Mouse (Mus musculus): ENCODE results near the gene Pitpnm1. TPM values are rescaled to one million over a fixed set of nuclear protein-coding genes. Genes with fewer than 3 reads are reported as not detected.

Pitpnm1 gene
- polyA plus RNA-seq, 1 experiment from 2014 or later, result 17.3 TPM

GRCm38 (mm10) chr19:4089128-4089527, 10.7 kb upstream of the Pitpnm1 start:
- Histone ChIP-seq H3K9me3 (ENCODE audit: control insufficient read depth, low read length) (no peaks in the 10 kb centered on the region), H3K36me3 (ENCODE audit: control insufficient read depth, insufficient read depth, low read length) (no peaks in the 10 kb centered on the region), H3K9ac (ENCODE audit: low read length) (no peak overlapping the region), H3K27me3 (ENCODE audit: control insufficient read depth, insufficient read depth, low read length) (peaks cover 9% of the 10 kb centered on the region), H3K4me1 (ENCODE audit: control insufficient read depth in 2 of 2, insufficient read depth in 2 of 2, low read length in 2 of 2) (peaks cover 5 to 9% of the 10 kb centered on the region in 2 experiments; a peak in 3 of 4 replicates), H3K4me2 (ENCODE audit: low read length) (no peak overlapping the region), H3K27ac (replicated peaks in 1 of 2; ENCODE audit: control insufficient read depth in 1 of 2, insufficient read depth in 1 of 2, low read depth in 2 of 2, low read length in 2 of 2) (no peak overlapping the region), H3K4me3 (ENCODE audit: control insufficient read depth in 1 of 2, insufficient read depth in 1 of 2, low read depth in 1 of 2, low read length in 2 of 2) (no peak overlapping the region)
- ATAC-seq (ENCODE audit: insufficient number of reproducible peaks, insufficient read depth, low FRiP score, low read depth), result no peak
- 72% methylated on average over 6 of the region's 6 CpGs for WGBS

GRCm38 (mm10) chr19:4090446-4090845, 9.4 kb upstream of the Pitpnm1 start:
- H3K9me3 ChIP-seq (ENCODE audit: control insufficient read depth, low read length), result no peaks in the 10 kb centered on the region
- no peak for ATAC-seq (ENCODE audit: insufficient number of reproducible peaks, insufficient read depth, low FRiP score, low read depth)
- 81% methylated on average over 3 of the region's 3 CpGs for WGBS
- H3K27ac ChIP-seq (replicated peaks in 1 of 2; ENCODE audit: control insufficient read depth in 1 of 2, insufficient read depth in 1 of 2, low read depth in 2 of 2, low read length in 2 of 2), result no peak overlapping the region
- H3K4me2 ChIP-seq (ENCODE audit: low read length), result no peak overlapping the region
- H3K36me3 ChIP-seq (ENCODE audit: control insufficient read depth, insufficient read depth, low read length), result no peaks in the 10 kb centered on the region
- peaks cover 9% of the 10 kb centered on the region for H3K27me3 ChIP-seq (ENCODE audit: control insufficient read depth, insufficient read depth, low read length)
- no peak overlapping the region for H3K4me3 ChIP-seq (ENCODE audit: control insufficient read depth in 1 of 2, insufficient read depth in 1 of 2, low read depth in 1 of 2, low read length in 2 of 2)
- H3K4me1 ChIP-seq (ENCODE audit: control insufficient read depth in 2 of 2, insufficient read depth in 2 of 2, low read length in 2 of 2), result peaks cover 5 to 9% of the 10 kb centered on the region in 2 experiments; a peak in 3 of 4 replicates
- H3K9ac ChIP-seq (ENCODE audit: low read length), result no peak overlapping the region

GRCm38 (mm10) chr19:4091383-4091782, 8.4 kb upstream of the Pitpnm1 start:
- peaks cover 7 to 9% of the 10 kb centered on the region in 2 experiments; a peak in 3 of 4 replicates for H3K4me1 ChIP-seq (ENCODE audit: control insufficient read depth in 2 of 2, insufficient read depth in 2 of 2, low read length in 2 of 2)
- 37% methylated on average over 2 of the region's 2 CpGs for whole genome bisulfite sequencing
- ATAC-seq (ENCODE audit: insufficient number of reproducible peaks, insufficient read depth, low FRiP score, low read depth), result no peak

GRCm38 (mm10) chr19:4092750-4093149, 7.0 kb upstream of the Pitpnm1 start:
- 88% methylated on average over 3 of the region's 3 CpGs for WGBS
- H3K36me3 ChIP-seq (ENCODE audit: control insufficient read depth, insufficient read depth, low read length), result no peaks in the 10 kb centered on the region
- H3K4me2 ChIP-seq (ENCODE audit: low read length), result no peak overlapping the region
- ATAC-seq (ENCODE audit: insufficient number of reproducible peaks, insufficient read depth, low FRiP score, low read depth), result no peak
- no peak overlapping the region for H3K4me3 ChIP-seq (ENCODE audit: control insufficient read depth in 1 of 2, insufficient read depth in 1 of 2, low read depth in 1 of 2, low read length in 2 of 2)
- no peaks in the 10 kb centered on the region for H3K9me3 ChIP-seq (ENCODE audit: control insufficient read depth, low read length)
- H3K9ac ChIP-seq (ENCODE audit: low read length), result no peak overlapping the region
- H3K27me3 ChIP-seq (ENCODE audit: control insufficient read depth, insufficient read depth, low read length), result peaks cover 9% of the 10 kb centered on the region
- peaks cover 1 to 4% of the 10 kb centered on the region in 2 experiments; a peak in 3 of 4 replicates for H3K4me1 ChIP-seq (ENCODE audit: control insufficient read depth in 2 of 2, insufficient read depth in 2 of 2, low read length in 2 of 2)
- H3K27ac ChIP-seq (replicated peaks in 1 of 2; ENCODE audit: control insufficient read depth in 1 of 2, insufficient read depth in 1 of 2, low read depth in 2 of 2, low read length in 2 of 2), result no peak overlapping the region

More at GRCm38 (mm10) chr19:4091383-4091782, 8.4 kb upstream of the Pitpnm1 start:
- no peak overlapping the region for H3K4me2 ChIP-seq (ENCODE audit: low read length)
- no peak overlapping the region for H3K27ac ChIP-seq (replicated peaks in 1 of 2; ENCODE audit: control insufficient read depth in 1 of 2, insufficient read depth in 1 of 2, low read depth in 2 of 2, low read length in 2 of 2)
- no peaks in the 10 kb centered on the region for H3K9me3 ChIP-seq (ENCODE audit: control insufficient read depth, low read length)
- no peak overlapping the region for H3K9ac ChIP-seq (ENCODE audit: low read length)
- no peak overlapping the region for H3K4me3 ChIP-seq (ENCODE audit: control insufficient read depth in 1 of 2, insufficient read depth in 1 of 2, low read depth in 1 of 2, low read length in 2 of 2)
- H3K27me3 ChIP-seq (ENCODE audit: control insufficient read depth, insufficient read depth, low read length), result peaks cover 9% of the 10 kb centered on the region
- no peaks in the 10 kb centered on the region for H3K36me3 ChIP-seq (ENCODE audit: control insufficient read depth, insufficient read depth, low read length)

- Histone ChIP-seq H3K36me3 (ENCODE audit: control insufficient read depth, insufficient read depth, low read length) (no peaks in the 10 kb centered on the region), H3K4me1 (ENCODE audit: control insufficient read depth in 2 of 2, insufficient read depth in 2 of 2, low read length in 2 of 2) (peaks cover 4% of the 10 kb centered on the region in 2 experiments; a peak in 3 of 4 replicates), H3K27me3 (ENCODE audit: control insufficient read depth, insufficient read depth, low read length) (peaks cover 9% of the 10 kb centered on the region), H3K9me3 (ENCODE audit: control insufficient read depth, low read length) (no peaks in the 10 kb centered on the region), H3K4me2 (ENCODE audit: low read length) (no peak overlapping the region), H3K4me3 (ENCODE audit: control insufficient read depth in 1 of 2, insufficient read depth in 1 of 2, low read depth in 1 of 2, low read length in 2 of 2) (no peak overlapping the region), H3K9ac (ENCODE audit: low read length) (no peak overlapping the region), H3K27ac (replicated peaks in 1 of 2; ENCODE audit: control insufficient read depth in 1 of 2, insufficient read depth in 1 of 2, low read depth in 2 of 2, low read length in 2 of 2) (no peak overlapping the region)
- 67% methylated on average over 7 of the region's 7 CpGs for WGBS
- no peak for ATAC-seq (ENCODE audit: insufficient number of reproducible peaks, insufficient read depth, low FRiP score, low read depth)
These were observed 6.0 kb upstream of the Pitpnm1 start for GRCm38 (mm10) chr19:4093772-4094171.

GRCm38 (mm10) chr19:4094348-4094747, 5.5 kb upstream of the Pitpnm1 start:
- Histone ChIP-seq H3K9me3 (ENCODE audit: control insufficient read depth, low read length) (no peaks in the 10 kb centered on the region), H3K36me3 (ENCODE audit: control insufficient read depth, insufficient read depth, low read length) (no peaks in the 10 kb centered on the region), H3K4me3 (ENCODE audit: control insufficient read depth in 1 of 2, insufficient read depth in 1 of 2, low read depth in 1 of 2, low read length in 2 of 2) (no peak overlapping the region), H3K27ac (replicated peaks in 1 of 2; ENCODE audit: control insufficient read depth in 1 of 2, insufficient read depth in 1 of 2, low read depth in 2 of 2, low read length in 2 of 2) (no peak overlapping the region), H3K4me1 (ENCODE audit: control insufficient read depth in 2 of 2, insufficient read depth in 2 of 2, low read length in 2 of 2) (peaks cover 7% of the 10 kb centered on the region in 2 experiments), H3K27me3 (ENCODE audit: control insufficient read depth, insufficient read depth, low read length) (peaks cover 5% of the 10 kb centered on the region; the same call in 1 of the 2 replicates), H3K4me2 (ENCODE audit: low read length) (no peak overlapping the region), H3K9ac (ENCODE audit: low read length) (no peak overlapping the region)
- WGBS, result 76% methylated on average over 3 of the region's 3 CpGs
- no peak for ATAC-seq (ENCODE audit: insufficient number of reproducible peaks, insufficient read depth, low FRiP score, low read depth)

- peaks cover under 1% of the 10 kb centered on the region; the same call in 1 of the 2 replicates for H3K27me3 ChIP-seq (ENCODE audit: control insufficient read depth, insufficient read depth, low read length)
- no peaks in the 10 kb centered on the region for H3K36me3 ChIP-seq (ENCODE audit: control insufficient read depth, insufficient read depth, low read length)
- ATAC-seq (ENCODE audit: insufficient number of reproducible peaks, insufficient read depth, low FRiP score, low read depth), result no peak
- H3K9ac ChIP-seq (ENCODE audit: low read length), result no peak overlapping the region
- 74% methylated on average over 5 of the region's 5 CpGs for WGBS
- H3K4me3 ChIP-seq (ENCODE audit: control insufficient read depth in 1 of 2, insufficient read depth in 1 of 2, low read depth in 1 of 2, low read length in 2 of 2), result no peak overlapping the region
- no peaks in the 10 kb centered on the region for H3K9me3 ChIP-seq (ENCODE audit: control insufficient read depth, low read length)
- no peak overlapping the region for H3K4me2 ChIP-seq (ENCODE audit: low read length)
- H3K27ac ChIP-seq (replicated peaks in 1 of 2; ENCODE audit: control insufficient read depth in 1 of 2, insufficient read depth in 1 of 2, low read depth in 2 of 2, low read length in 2 of 2), result no peak overlapping the region
- peaks cover 11 to 12% of the 10 kb centered on the region in 2 experiments for H3K4me1 ChIP-seq (ENCODE audit: control insufficient read depth in 2 of 2, insufficient read depth in 2 of 2, low read length in 2 of 2)
These were observed 5.0 kb upstream of the Pitpnm1 start for GRCm38 (mm10) chr19:4094774-4095303.

- no peak overlapping the region for H3K4me3 ChIP-seq (ENCODE audit: control insufficient read depth in 1 of 2, insufficient read depth in 1 of 2, low read depth in 1 of 2, low read length in 2 of 2)
These were observed 4.0 kb upstream of the Pitpnm1 start for GRCm38 (mm10) chr19:4095802-4096201.

More at GRCm38 (mm10) chr19:4095802-4096201, 4.0 kb upstream of the Pitpnm1 start:
- Histone ChIP-seq H3K4me2 (ENCODE audit: low read length) (peak overlapping the region; percentile 71; the same call in 1 of the 2 replicates), H3K9ac (ENCODE audit: low read length) (no peak overlapping the region), H3K36me3 (ENCODE audit: control insufficient read depth, insufficient read depth, low read length) (no peaks in the 10 kb centered on the region), H3K4me1 (ENCODE audit: control insufficient read depth in 2 of 2, insufficient read depth in 2 of 2, low read length in 2 of 2) (peaks cover 16 to 22% of the 10 kb centered on the region in 2 experiments), H3K27ac (replicated peaks in 1 of 2; ENCODE audit: control insufficient read depth in 1 of 2, insufficient read depth in 1 of 2, low read depth in 2 of 2, low read length in 2 of 2) (no peak overlapping the region), H3K27me3 (ENCODE audit: control insufficient read depth, insufficient read depth, low read length) (peaks cover under 1% of the 10 kb centered on the region; the same call in 1 of the 2 replicates), H3K9me3 (ENCODE audit: control insufficient read depth, low read length) (no peaks in the 10 kb centered on the region)
- 73% methylated on average over 3 of the region's 3 CpGs for WGBS
- ATAC-seq (ENCODE audit: insufficient number of reproducible peaks, insufficient read depth, low FRiP score, low read depth), result no peak

Measured in heart, embryonic 14.5 days (tissue).